Mouse (Mus musculus): ENCODE results near the gene Man2a2. TPM values are rescaled to one million over a fixed set of nuclear protein-coding genes. Genes with fewer than 3 reads are reported as not detected.

Gene Man2a2
- total RNA-seq, 1 experiment = 14.6 TPM

DNA sequence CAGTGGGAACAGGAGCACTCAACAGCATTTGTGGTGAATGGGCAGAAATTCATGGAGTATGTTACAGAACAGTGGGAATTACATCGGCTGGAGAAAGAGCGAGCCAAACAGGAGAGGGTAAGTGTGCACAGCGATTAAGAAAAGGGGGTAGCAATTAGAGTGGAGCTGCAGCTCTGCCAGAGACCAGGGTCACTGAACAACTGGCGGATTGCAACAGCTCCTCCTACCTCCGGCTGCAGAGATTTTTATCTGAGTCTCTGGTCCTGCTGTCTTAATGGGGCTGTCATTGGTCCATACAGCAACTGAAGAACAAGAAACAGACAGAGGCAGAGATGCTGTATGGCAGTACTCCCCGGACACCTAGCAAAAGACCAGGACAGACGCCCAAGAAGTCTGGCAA lies 60.4 kb downstream of the Man2a2 start:
- Histone ChIP-seq H3K9me3 (ENCODE audit: control insufficient read depth, insufficient read depth, low read depth, low read length) (no peaks in the 10 kb centered on the region), H3K36me3 (ENCODE audit: control insufficient read depth, insufficient read depth, low read length, poor library complexity, severe bottlenecking) (peaks cover 62% of the 10 kb centered on the region), H3K4me3 (ENCODE audit: insufficient read depth in 1 of 2, low read depth in 1 of 2, low read length in 2 of 2, poor library complexity in 1 of 2, severe bottlenecking in 1 of 2) (no peak overlapping the region), H3K4me1 (ENCODE audit: control insufficient read depth in 2 of 2, insufficient read depth in 2 of 2, low read length in 2 of 2, poor library complexity in 1 of 2) (no peaks in the 10 kb centered on the region), H3K9ac (ENCODE audit: insufficient read depth, low read depth, low read length, poor library complexity, severe bottlenecking) (no peak overlapping the region), H3K27ac (ENCODE audit: insufficient read depth, low read depth, low read length, poor library complexity, severe bottlenecking) (no peak overlapping the region)
- TF ChIP-seq CHD2 (IDR thresholded peaks at IDR 0.05; ENCODE audit: low read depth, low read length) (no peak), MAFK (IDR thresholded peaks at IDR 0.05; ENCODE audit: insufficient read depth, low read depth, low read length) (no peak), HCFC1 (IDR thresholded peaks at IDR 0.05; ENCODE audit: borderline replicate concordance, insufficient read depth, low read length) (no peak), ZC3H11A (IDR thresholded peaks at IDR 0.05; ENCODE audit: borderline replicate concordance, low read depth, low read length) (no peak), ZNF384 (IDR thresholded peaks at IDR 0.05; ENCODE audit: low read depth, low read length) (no peak)
- in situ Hi-C loops (cut with MboI; ENCODE audit: low sequenced_read_pairs in 2 of 2, unreplicated experiment in 2 of 2) = loop anchor here in 1 of 2 experiments (25.0 kb wide), 1 partner anchor 623 kb away; no protein-coding TSS in a partner anchor
- no peak for DNase-seq (ENCODE audit: low read depth, low spot score)

DNA sequence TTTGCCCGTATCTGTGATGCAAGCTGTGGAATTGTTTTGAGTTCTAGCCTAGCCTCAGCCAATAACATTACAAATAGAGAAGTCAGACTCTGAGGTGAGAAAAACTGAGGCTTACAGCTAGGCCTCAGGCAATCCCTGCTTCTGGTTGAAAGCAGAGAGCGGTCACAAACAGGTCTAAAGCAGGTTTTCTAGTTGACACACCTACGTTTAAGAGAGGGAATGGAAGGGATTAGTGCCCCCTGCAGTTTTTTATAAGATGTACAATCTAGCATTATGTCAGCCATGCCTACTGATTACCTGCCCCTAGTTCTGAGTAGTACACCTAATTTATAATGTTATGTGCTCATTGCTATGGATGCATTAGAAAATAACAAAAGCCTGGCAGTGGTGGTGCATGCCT lies 63.4 kb downstream of the Man2a2 start:
- Histone ChIP-seq H3K4me1 (ENCODE audit: control insufficient read depth in 2 of 2, insufficient read depth in 2 of 2, low read length in 2 of 2, poor library complexity in 1 of 2) (no peaks in the 10 kb centered on the region), H3K9ac (ENCODE audit: insufficient read depth, low read depth, low read length, poor library complexity, severe bottlenecking) (no peak overlapping the region), H3K4me3 (ENCODE audit: insufficient read depth in 1 of 2, low read depth in 1 of 2, low read length in 2 of 2, poor library complexity in 1 of 2, severe bottlenecking in 1 of 2) (no peak overlapping the region), H3K36me3 (ENCODE audit: control insufficient read depth, insufficient read depth, low read length, poor library complexity, severe bottlenecking) (peaks cover 53% of the 10 kb centered on the region), H3K27ac (ENCODE audit: insufficient read depth, low read depth, low read length, poor library complexity, severe bottlenecking) (no peak overlapping the region), H3K9me3 (ENCODE audit: control insufficient read depth, insufficient read depth, low read depth, low read length) (no peaks in the 10 kb centered on the region)
- in situ Hi-C loops (cut with MboI; ENCODE audit: low sequenced_read_pairs in 2 of 2, unreplicated experiment in 2 of 2) = loop anchor here (10.0 to 25.0 kb wide), 2 partner anchors 620 to 623 kb away; no protein-coding TSS in a partner anchor
- no peak for DNase-seq (ENCODE audit: low read depth, low spot score)
- TF ChIP-seq ZC3H11A (IDR thresholded peaks at IDR 0.05; ENCODE audit: borderline replicate concordance, low read depth, low read length) (no peak), ZNF384 (IDR thresholded peaks at IDR 0.05; ENCODE audit: low read depth, low read length) (no peak), MAFK (IDR thresholded peaks at IDR 0.05; ENCODE audit: insufficient read depth, low read depth, low read length) (no peak), HCFC1 (IDR thresholded peaks at IDR 0.05; ENCODE audit: borderline replicate concordance, insufficient read depth, low read length) (no peak), CHD2 (IDR thresholded peaks at IDR 0.05; ENCODE audit: low read depth, low read length) (no peak)

DNA sequence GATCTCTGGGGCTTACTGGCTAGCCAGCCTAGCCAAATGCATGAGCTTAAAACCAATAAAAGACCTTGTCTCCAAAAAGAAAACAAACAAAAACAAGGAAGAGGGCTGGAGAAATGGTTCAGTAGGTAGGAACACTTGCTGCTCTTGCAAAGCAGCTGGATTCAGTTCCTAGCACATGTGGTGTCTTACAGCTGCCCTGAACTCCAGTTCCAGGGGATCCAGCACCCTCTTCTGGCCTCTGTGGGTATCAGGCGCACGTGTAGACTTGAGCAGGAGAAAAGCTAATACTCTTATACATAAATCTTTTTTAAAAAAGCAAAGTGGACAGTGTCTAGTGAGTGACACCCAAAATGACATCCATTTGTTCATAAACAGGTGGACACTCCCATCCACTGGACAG lies 69.7 kb downstream of the Man2a2 start:
- Histone ChIP-seq H3K9ac (ENCODE audit: insufficient read depth, low read depth, low read length, poor library complexity, severe bottlenecking) (no peak overlapping the region), H3K36me3 (ENCODE audit: control insufficient read depth, insufficient read depth, low read length, poor library complexity, severe bottlenecking) (peaks cover 46% of the 10 kb centered on the region), H3K4me1 (ENCODE audit: control insufficient read depth in 2 of 2, insufficient read depth in 2 of 2, low read length in 2 of 2, poor library complexity in 1 of 2) (peaks cover 0 to 3% of the 10 kb centered on the region in 2 experiments; a peak in 2 of 4 replicates), H3K9me3 (ENCODE audit: control insufficient read depth, insufficient read depth, low read depth, low read length) (no peaks in the 10 kb centered on the region), H3K4me3 (ENCODE audit: insufficient read depth in 1 of 2, low read depth in 1 of 2, low read length in 2 of 2, poor library complexity in 1 of 2, severe bottlenecking in 1 of 2) (no peak overlapping the region), H3K27ac (ENCODE audit: insufficient read depth, low read depth, low read length, poor library complexity, severe bottlenecking) (no peak overlapping the region)
- no peak for DNase-seq (ENCODE audit: low read depth, low spot score)
- TF ChIP-seq ZC3H11A (IDR thresholded peaks at IDR 0.05; ENCODE audit: borderline replicate concordance, low read depth, low read length) (no peak), MAFK (IDR thresholded peaks at IDR 0.05; ENCODE audit: insufficient read depth, low read depth, low read length) (no peak), HCFC1 (IDR thresholded peaks at IDR 0.05; ENCODE audit: borderline replicate concordance, insufficient read depth, low read length) (no peak), CHD2 (IDR thresholded peaks at IDR 0.05; ENCODE audit: low read depth, low read length) (no peak), ZNF384 (IDR thresholded peaks at IDR 0.05; ENCODE audit: low read depth, low read length) (no peak)
- in situ Hi-C loops (cut with MboI; ENCODE audit: low sequenced_read_pairs in 2 of 2, unreplicated experiment in 2 of 2) = loop anchor here (10.0 to 25.0 kb wide), 2 partner anchors 614 to 617 kb away; no protein-coding TSS in a partner anchor

DNA sequence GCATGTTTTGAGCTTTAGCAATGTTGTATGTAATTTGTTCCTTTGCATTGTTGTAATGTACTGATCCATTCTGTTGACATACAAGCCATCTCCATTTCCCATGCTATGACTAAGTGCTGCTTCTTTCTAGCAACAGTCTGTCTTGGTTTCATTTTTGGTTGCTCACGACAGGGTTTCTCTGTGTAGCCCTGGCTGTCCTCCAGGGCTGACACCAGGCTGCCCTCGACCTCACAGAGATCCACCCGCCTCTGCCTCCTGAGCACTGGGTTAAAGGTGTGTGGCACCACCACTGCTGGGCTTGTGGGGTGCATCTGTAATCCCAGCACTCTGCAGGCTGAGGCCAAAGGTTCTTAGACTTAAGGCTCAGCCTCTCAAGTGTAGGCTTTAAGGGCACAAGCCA lies 71.6 kb downstream of the Man2a2 start:
- H3K36me3 ChIP-seq (ENCODE audit: control insufficient read depth, insufficient read depth, low read length, poor library complexity, severe bottlenecking) = peaks cover 40% of the 10 kb centered on the region
- in situ Hi-C loops (cut with MboI; ENCODE audit: low sequenced_read_pairs in 2 of 2, unreplicated experiment in 2 of 2) = no loop called here
- H3K27ac ChIP-seq (ENCODE audit: insufficient read depth, low read depth, low read length, poor library complexity, severe bottlenecking) = no peak overlapping the region
- no peak overlapping the region for H3K4me3 ChIP-seq (ENCODE audit: insufficient read depth in 1 of 2, low read depth in 1 of 2, low read length in 2 of 2, poor library complexity in 1 of 2, severe bottlenecking in 1 of 2)
- peaks cover 2 to 3% of the 10 kb centered on the region in 2 experiments; a peak in 2 of 4 replicates for H3K4me1 ChIP-seq (ENCODE audit: control insufficient read depth in 2 of 2, insufficient read depth in 2 of 2, low read length in 2 of 2, poor library complexity in 1 of 2)
- H3K9ac ChIP-seq (ENCODE audit: insufficient read depth, low read depth, low read length, poor library complexity, severe bottlenecking) = 0 out of 2 replicates have a peak overlapping the region, but pooled peaks have one; percentile 4
- no peaks in the 10 kb centered on the region for H3K9me3 ChIP-seq (ENCODE audit: control insufficient read depth, insufficient read depth, low read depth, low read length)
- no peak for DNase-seq (ENCODE audit: low read depth, low spot score)
- TF ChIP-seq ZNF384 (IDR thresholded peaks at IDR 0.05; ENCODE audit: low read depth, low read length) = no peak
- no peak for TF ChIP-seq MAFK (IDR thresholded peaks at IDR 0.05; ENCODE audit: insufficient read depth, low read depth, low read length)
- no peak for TF ChIP-seq CHD2 (IDR thresholded peaks at IDR 0.05; ENCODE audit: low read depth, low read length)
- no peak for TF ChIP-seq HCFC1 (IDR thresholded peaks at IDR 0.05; ENCODE audit: borderline replicate concordance, insufficient read depth, low read length)
- no peak for TF ChIP-seq ZC3H11A (IDR thresholded peaks at IDR 0.05; ENCODE audit: borderline replicate concordance, low read depth, low read length)

Other genes starting within 250 kb of the Man2a2 start
- gene Sema4b, start 184.5 kb downstream of the Man2a2 start, total RNA-seq (2012; rRNA removed) = 50.1 and 106 TPM in 2 replicates
- gene Cib1, start 138.6 kb downstream of the Man2a2 start, total RNA-seq (2012; rRNA removed) = 52.6 and 59.7 TPM in 2 replicates
- gene Gdpgp1, start 138.5 kb downstream of the Man2a2 start, total RNA-seq (2012; rRNA removed) = 4.4 and 4.5 TPM in 2 replicates
- gene Ttll13, start 125.0 kb downstream of the Man2a2 start, total RNA-seq (2012; rRNA removed) = 1.4 and 2.8 TPM in 2 replicates
- 37.8 and 45.2 TPM in 2 replicates for gene Ngrn, start 110.2 kb downstream of the Man2a2 start, total RNA-seq (2012; rRNA removed)
- gene Vps33b, start 101.7 kb downstream of the Man2a2 start, total RNA-seq (2012; rRNA removed) = 21.1 and 30.4 TPM in 2 replicates
- 91.0 and 103 TPM in 2 replicates for gene Prc1, start 76.9 kb downstream of the Man2a2 start, total RNA-seq (2012; rRNA removed)
- 16.4 and 27.6 TPM in 2 replicates for gene Rccd1, start 46.9 kb downstream of the Man2a2 start, total RNA-seq (2012; rRNA removed)
- 52.0 and 54.1 TPM in 2 replicates for gene Unc45a, start 30.4 kb downstream of the Man2a2 start, total RNA-seq (2012; rRNA removed)
- 11.4 and 14.3 TPM in 2 replicates for gene Hddc3, start 28.3 kb downstream of the Man2a2 start, total RNA-seq (2012; rRNA removed)
- gene Fes, start 16.6 kb upstream of the Man2a2 start, total RNA-seq (2012; rRNA removed) = 2.1 and 4.5 TPM in 2 replicates
- 16.1 and 17.7 TPM in 2 replicates for gene Furin, start 34.1 kb upstream of the Man2a2 start, total RNA-seq (2012; rRNA removed)
- 29.9 and 34.2 TPM in 2 replicates for gene Blm, start 163.7 kb upstream of the Man2a2 start, total RNA-seq (2012; rRNA removed)

All from ES-E14 (cell line).